Mouse (Mus musculus) neural tube, embryonic 15.5 days (tissue): ENCODE results near the gene Vmn2r22. TPM values are rescaled to one million over a fixed set of nuclear protein-coding genes. Genes with fewer than 3 reads are reported as not detected.
"Not testable (repeated sequence)": the region's sequence is repeated elsewhere in the genome, so short reads cannot be mapped to it uniquely, and the experiment has no call there.

Experiments
- ATAC-seq: fragments of 200-750 bp; cut with Nextera tagmentation; 2 replicates; pipeline ENCODE4 v1.8.0; 2017; ENCODE audit warnings: mild to moderate bottlenecking, moderate TSS enrichment, moderate library complexity; ENCODE audit not compliant: low FRiP score
- H3K27ac ChIP-seq: fragments of 300-500 bp; sonication (generic); replicated peaks from 2 replicates; pipeline ENCODE4 v1.5.1; 2015; ENCODE audit warnings: mild to moderate bottlenecking, inconsistent platforms
- H3K27me3 ChIP-seq: fragments of 300-500 bp; sonication (generic); replicated peaks from 2 replicates; pipeline ENCODE4 v1.6.1; 2015; ENCODE audit warnings: inconsistent platforms
- H3K36me3 ChIP-seq: fragments of 300-500 bp; sonication (generic); 2 replicates; pipeline ENCODE4 v1.6.1; 2015; ENCODE audit warnings: inconsistent platforms
- H3K4me1 ChIP-seq: fragments of 300-500 bp; sonication (generic); 2 replicates; pipeline ENCODE4 v1.6.1; 2015; ENCODE audit warnings: inconsistent platforms
- H3K4me2 ChIP-seq: fragments of 300-500 bp; sonication (generic); 2 replicates; pipeline ENCODE4 v1.6.1; 2015; ENCODE audit warnings: inconsistent platforms, mild to moderate bottlenecking, moderate library complexity
- H3K4me3 ChIP-seq: fragments of 300-500 bp; sonication (generic); replicated peaks from 2 replicates; pipeline ENCODE4 v1.5.1; 2015; ENCODE audit warnings: mild to moderate bottlenecking, inconsistent platforms
- H3K9ac ChIP-seq: fragments of 300-500 bp; sonication (generic); replicated peaks from 2 replicates; pipeline ENCODE4 v1.6.1; 2015; ENCODE audit warnings: mild to moderate bottlenecking, inconsistent platforms
- H3K9me3 ChIP-seq: fragments of 300-500 bp; sonication (generic); replicated peaks from 2 replicates; pipeline ENCODE4 v1.6.1; 2016; ENCODE audit warnings: inconsistent platforms
- WGBS: fragments of 180-500 bp; shearing (Covaris S2); methylation state at CpG from one replicate; pipeline ENCODE4 v1.1.7; 2015; ENCODE audit warnings: mixed read lengths; 5-methylcytosine and 5-hydroxymethylcytosine counted together
- polyA plus RNA-seq: library from polyadenylated mRNA; unstranded; fragments of >200 nt; fragmentation: Nextera tagmentation; extraction: Ambion mirVana; gene quantifications from 2 replicates; pipeline ENCODE4 v1.2.1, GENCODE M21; 2015

Vmn2r22 gene
- not detected in 2 replicates for polyA plus RNA-seq

GRCm38 (mm10) chr6:123650625-123651024 lies at the start of gene Vmn2r22:
Gene Vmn2r22, minus strand, starts transcription at chr6:123650725.
- not testable (repeated sequence) for H3K4me2 ChIP-seq, H3K27ac ChIP-seq, H3K4me1 ChIP-seq, H3K4me3 ChIP-seq, ATAC-seq, H3K36me3 ChIP-seq, H3K9ac ChIP-seq, H3K27me3 ChIP-seq, H3K9me3 ChIP-seq
- 71% methylated on average over 3 of the region's 3 CpGs for WGBS

- Histone ChIP-seq H3K36me3 (no peaks in the 10 kb centered on the region), H3K4me3 (no peak overlapping the region), H3K9me3 (no peaks in the 10 kb centered on the region), H3K4me1 (no peaks in the 10 kb centered on the region), H3K27me3 (no peaks in the 10 kb centered on the region), H3K4me2 (no peak overlapping the region), H3K27ac (no peak overlapping the region), H3K9ac (no peak overlapping the region)
- ATAC-seq = no peak
Measured at GRCm38 (mm10) chr6:123697213-123697612, 46.7 kb upstream of the Vmn2r22 start.

GRCm38 (mm10) chr6:123696639-123697038 lies 46.1 kb upstream of the Vmn2r22 start:
- ATAC-seq, H3K9ac ChIP-seq, H3K4me2 ChIP-seq, H3K27ac ChIP-seq, H3K9me3 ChIP-seq, H3K36me3 ChIP-seq, H3K4me3 ChIP-seq, H3K4me1 ChIP-seq, H3K27me3 ChIP-seq: not testable (repeated sequence)
- 23% methylated on average over 1 of the region's 1 CpGs for WGBS

GRCm38 (mm10) chr6:123657040-123657439 lies 6.5 kb upstream of the Vmn2r22 start:
- WGBS = 71% methylated on average over 6 of the region's 6 CpGs
- Histone ChIP-seq H3K9me3 (no peaks in the 10 kb centered on the region), H3K27me3 (no peaks in the 10 kb centered on the region), H3K4me3 (no peak overlapping the region), H3K9ac (no peak overlapping the region), H3K4me2 (no peak overlapping the region), H3K4me1 (no peaks in the 10 kb centered on the region), H3K36me3 (no peaks in the 10 kb centered on the region), H3K27ac (no peak overlapping the region)
- ATAC-seq = no peak

- not testable (repeated sequence) for ATAC-seq, H3K4me2 ChIP-seq, H3K9me3 ChIP-seq, H3K9ac ChIP-seq, H3K4me3 ChIP-seq, H3K4me1 ChIP-seq, H3K27me3 ChIP-seq, H3K36me3 ChIP-seq, H3K27ac ChIP-seq
- WGBS = 88% methylated on average over 4 of the region's 4 CpGs
Measured at GRCm38 (mm10) chr6:123639394-123639793, 11.1 kb downstream of the Vmn2r22 start.

GRCm38 (mm10) chr6:123623784-123624183 lies 26.7 kb downstream of the Vmn2r22 start:
- no CpG with 5 or more reads among the region's 2 CpGs for WGBS
- not testable (repeated sequence) for H3K4me2 ChIP-seq, H3K36me3 ChIP-seq, H3K4me3 ChIP-seq, H3K4me1 ChIP-seq, H3K9me3 ChIP-seq, H3K27ac ChIP-seq, H3K27me3 ChIP-seq, ATAC-seq, H3K9ac ChIP-seq

GRCm38 (mm10) chr6:123588368-123588767 lies 62.2 kb downstream of the Vmn2r22 start:
- not testable (repeated sequence) for H3K27ac ChIP-seq, H3K4me1 ChIP-seq, H3K27me3 ChIP-seq, H3K36me3 ChIP-seq, ATAC-seq, H3K9me3 ChIP-seq, H3K4me2 ChIP-seq, H3K4me3 ChIP-seq, H3K9ac ChIP-seq
- WGBS = no CpG with 5 or more reads among the region's 5 CpGs

- ATAC-seq = not testable (repeated sequence)
Measured at GRCm38 (mm10) chr6:123587796-123588328, 62.7 kb downstream of the Vmn2r22 start.

GRCm38 (mm10) chr6:123583988-123584387 lies 66.5 kb downstream of the Vmn2r22 start:
- not testable (repeated sequence) for H3K4me1 ChIP-seq, H3K4me2 ChIP-seq, H3K27me3 ChIP-seq, H3K9me3 ChIP-seq, H3K27ac ChIP-seq, H3K9ac ChIP-seq, H3K36me3 ChIP-seq, H3K4me3 ChIP-seq, ATAC-seq
- WGBS = no CpG with 5 or more reads among the region's 1 CpGs

More at GRCm38 (mm10) chr6:123587796-123588328, 62.7 kb downstream of the Vmn2r22 start:
- not testable (repeated sequence) for H3K4me2 ChIP-seq, H3K4me1 ChIP-seq, H3K4me3 ChIP-seq, H3K27me3 ChIP-seq, H3K9ac ChIP-seq, H3K27ac ChIP-seq, H3K9me3 ChIP-seq, H3K36me3 ChIP-seq
- no CpG with 5 or more reads among the region's 2 CpGs for WGBS

- not testable (repeated sequence) for H3K9me3 ChIP-seq, H3K9ac ChIP-seq, H3K4me2 ChIP-seq, ATAC-seq, H3K27ac ChIP-seq, H3K4me3 ChIP-seq, H3K27me3 ChIP-seq, H3K36me3 ChIP-seq, H3K4me1 ChIP-seq
- WGBS = no CpG with 5 or more reads among the region's 2 CpGs
Measured at GRCm38 (mm10) chr6:123574698-123575097, 75.8 kb downstream of the Vmn2r22 start.

Other genes starting within 250 kb of the Vmn2r22 start
- not detected in 2 replicates for gene Vmn2r20, start 232.6 kb downstream of the Vmn2r22 start, polyA plus RNA-seq
- not detected in 2 replicates for gene Vmn2r21, start 117.3 kb downstream of the Vmn2r22 start, polyA plus RNA-seq
- gene Vmn2r23, start 51.9 kb upstream of the Vmn2r22 start, polyA plus RNA-seq = not detected in 2 replicates
- not detected in 2 replicates for gene Vmn2r24, start 128.2 kb upstream of the Vmn2r22 start, polyA plus RNA-seq
- not detected in 2 replicates for gene Vmn2r25, start 202.7 kb upstream of the Vmn2r22 start, polyA plus RNA-seq